Mouse (Mus musculus) kidney, embryonic 16.5 days (tissue): ENCODE results near the gene Ccdc103. TPM values are rescaled to one million over a fixed set of nuclear protein-coding genes. Genes with fewer than 3 reads are reported as not detected.

Experiments used
- polyA plus RNA-seq: library from polyadenylated mRNA; unstranded; fragments of >200 nt; fragmentation: Nextera tagmentation; extraction: Ambion mirVana; gene quantifications from 2 replicates; pipeline ENCODE4 v1.2.1, GENCODE M21; 2015

The Ccdc103 gene
- polyA plus RNA-seq, 1 experiment from 2014 or later, result 1.9 TPM

Other genes with a start within 250 kb of the Ccdc103 start
- 0.28 and 0.34 TPM in 2 replicates for gene Meioc, start 217.5 kb upstream of the Ccdc103 start, polyA plus RNA-seq
- 51.9 and 52.1 TPM in 2 replicates for gene Ccdc43, start 183.4 kb upstream of the Ccdc103 start, polyA plus RNA-seq
- 8.7 and 8.8 TPM in 2 replicates for gene Adam11, start 119.8 kb upstream of the Ccdc103 start, polyA plus RNA-seq
- 54.5 and 55.4 TPM in 2 replicates for gene Gjc1, start 61.5 kb upstream of the Ccdc103 start, polyA plus RNA-seq
- 0.42 and 2.5 TPM in 2 replicates for gene Higd1b, start 45.4 kb upstream of the Ccdc103 start, polyA plus RNA-seq
- gene Eftud2, start 219 bp upstream of the Ccdc103 start, polyA plus RNA-seq, result 222 and 236 TPM in 2 replicates
- not detected in 2 replicates for gene Fam187a, start 4.0 kb downstream of the Ccdc103 start, polyA plus RNA-seq
- 0.41 and 0.50 TPM in 2 replicates for gene Gfap, start 19.7 kb downstream of the Ccdc103 start, polyA plus RNA-seq
- 11.5 and 12.6 TPM in 2 replicates for gene Kif18b, start 43.9 kb downstream of the Ccdc103 start, polyA plus RNA-seq
- gene C1ql1, start 65.5 kb downstream of the Ccdc103 start, polyA plus RNA-seq, result 2.5 and 3.0 TPM in 2 replicates
- 50.7 and 51.9 TPM in 2 replicates for gene Nmt1, start 147.0 kb downstream of the Ccdc103 start, polyA plus RNA-seq
- 161 and 201 TPM in 2 replicates for gene Dcakd, start 147.1 kb downstream of the Ccdc103 start, polyA plus RNA-seq
- gene Plcd3, start 220.5 kb downstream of the Ccdc103 start, polyA plus RNA-seq, result 8.2 and 8.7 TPM in 2 replicates
- 28.7 and 29.9 TPM in 2 replicates for gene Acbd4, start 220.5 kb downstream of the Ccdc103 start, polyA plus RNA-seq
- 5.5 and 6.6 TPM in 2 replicates for gene Hexim1, start 235.0 kb downstream of the Ccdc103 start, polyA plus RNA-seq